9 mouse cellular contexts compared by ENCODE assay signal in genomic region chr4:43927826-43928225, GRCm38 (mm10). TPM values are rescaled to one million over a fixed set of nuclear protein-coding genes. Genes with fewer than 3 reads are reported as not detected.
DNase-seq lines count a peak whose midpoint lies in the region; ATAC-seq and TF ChIP-seq lines count a peak whose summit lies in the region.
"Had no signal": no experiment of that assay in that cellular context is flagged by ENCODE, and none has a peak within 500 bp of the region (broad histone marks: within the 10 kb centered on the region; RNA-seq: fewer than 3 reads in every experiment).

No protein-coding gene starts in this region.

- peak; percentile 51 for TF ChIP-seq CTCF in forebrain, postnatal 0 days (IDR thresholded peaks at IDR 0.05; ENCODE audit: low read depth)
- peak; percentile 74 for TF ChIP-seq CTCF in liver, embryonic 14.5 days (IDR thresholded peaks at IDR 0.05; ENCODE audit: low read depth)

- WGBS in forebrain, postnatal 0 days = 95% methylated on average over 3 of the region's 3 CpGs
- 92% methylated on average over 3 of the region's 3 CpGs for WGBS in forebrain, embryonic 15.5 days
- WGBS in liver, embryonic 14.5 days (ENCODE audit: insufficient replicate concordance) = 79% methylated on average over 3 of the region's 3 CpGs

- H3K36me3 ChIP-seq in forebrain, postnatal 0 days (ENCODE audit: insufficient read depth) = peaks cover 42% of the 10 kb centered on the region
- H3K36me3 ChIP-seq in forebrain, embryonic 15.5 days = peaks cover 42% of the 10 kb centered on the region
- no peaks in the 10 kb centered on the region for H3K36me3 ChIP-seq in liver, embryonic 14.5 days (replicated peaks; ENCODE audit: control insufficient read depth, insufficient read depth, low read depth)

- ATAC-seq in forebrain, postnatal 0 days = no peak
- ATAC-seq in forebrain, embryonic 15.5 days (replicated peaks) = no peak
- no peak for ATAC-seq in liver, embryonic 14.5 days (ENCODE audit: insufficient read depth)

- DNase-seq in forebrain, postnatal 0 days = no peak
- peak; percentile 66 for DNase-seq in testis, postnatal 10 days (ENCODE audit: low spot score)
- DNase-seq in testis, postnatal 14 days (ENCODE audit: low spot score) = no peak
- DNase-seq in liver, embryonic 14.5 days (ENCODE audit: low read depth in 3 of 3, low spot score in 3 of 3) = peak; percentile 13 to 41 (median 19)
- DNase-seq in thymus, postnatal 36 days = peak; percentile 40 to 55
- DNase-seq in Muller cell, postnatal 12 days (ENCODE audit: inconsistent ontology term) = no peak
- DNase-seq in adipocyte (ENCODE audit: low spot score) = no peak

- no peak overlapping the region for H3K9ac ChIP-seq in forebrain, postnatal 0 days
- no peak overlapping the region for H3K9ac ChIP-seq in forebrain, embryonic 15.5 days (replicated peaks)
- H3K9ac ChIP-seq in liver, embryonic 14.5 days (replicated peaks) = no peak overlapping the region

- no peaks in the 10 kb centered on the region for H3K27me3 ChIP-seq in forebrain, postnatal 0 days (ENCODE audit: insufficient read depth, low read length)
- no peaks in the 10 kb centered on the region for H3K27me3 ChIP-seq in forebrain, embryonic 15.5 days
- H3K27me3 ChIP-seq in liver, embryonic 14.5 days (ENCODE audit: control insufficient read depth, insufficient read depth, low read length) = no peaks in the 10 kb centered on the region

- no peak overlapping the region for H3K27ac ChIP-seq in forebrain, postnatal 0 days (ENCODE audit: low read depth, low read length)
- H3K27ac ChIP-seq in forebrain, embryonic 15.5 days (replicated peaks) = no peak overlapping the region
- no peak overlapping the region for H3K27ac ChIP-seq in liver, embryonic 14.5 days

- no peaks in the 10 kb centered on the region for H3K4me1 ChIP-seq in forebrain, postnatal 0 days (ENCODE audit: insufficient read depth)
- H3K4me1 ChIP-seq in forebrain, embryonic 15.5 days = no peaks in the 10 kb centered on the region
- no peaks in the 10 kb centered on the region for H3K4me1 ChIP-seq in liver, embryonic 14.5 days (replicated peaks; ENCODE audit: control insufficient read depth in 2 of 2, insufficient read depth in 2 of 2, low read length in 1 of 2)

- TF ChIP-seq EP300 in liver, embryonic 14.5 days (IDR thresholded peaks at IDR 0.05; ENCODE audit: low read depth) = no peak

- no peak overlapping the region for H3K4me3 ChIP-seq in forebrain, postnatal 0 days (ENCODE audit: low read depth, low read length)
- H3K4me3 ChIP-seq in forebrain, embryonic 15.5 days = no peak overlapping the region
- no peak overlapping the region for H3K4me3 ChIP-seq in liver, embryonic 14.5 days (ENCODE audit: insufficient read depth in 1 of 2, low read depth in 2 of 2, low read length in 2 of 2)

- H3K9me3 ChIP-seq in forebrain, postnatal 0 days (ENCODE audit: low read length) = no peaks in the 10 kb centered on the region
- no peaks in the 10 kb centered on the region for H3K9me3 ChIP-seq in forebrain, embryonic 15.5 days
- no peaks in the 10 kb centered on the region for H3K9me3 ChIP-seq in liver, embryonic 14.5 days (ENCODE audit: control insufficient read depth, low read length)

- H3K4me2 ChIP-seq in forebrain, postnatal 0 days (ENCODE audit: low read depth) = no peak overlapping the region
- H3K4me2 ChIP-seq in forebrain, embryonic 15.5 days (replicated peaks) = no peak overlapping the region
- H3K4me2 ChIP-seq in liver, embryonic 14.5 days (ENCODE audit: low read depth) = no peak overlapping the region

RNA-seq across cellular contexts. Expression of gene Glipr2, which starts 29.4 kb away (rescaled TPM):
- total RNA-seq in forebrain, postnatal 0 days (2014; rRNA removed) = 25.4 and 25.5 TPM in 2 replicates
- 22.2 and 22.6 TPM in 2 replicates for polyA plus RNA-seq in forebrain, postnatal 0 days (2015; fragmentation: Nextera tagmentation; extraction: Ambion mirVana)
- polyA plus RNA-seq in forebrain, embryonic 15.5 days (2015; fragmentation: Nextera tagmentation; extraction: Ambion mirVana) = 29.7 and 30.0 TPM in 2 replicates
- 17.1 and 19.2 TPM in 2 replicates for polyA plus RNA-seq in liver, embryonic 14.5 days (2012; rRNA removed)
- polyA plus RNA-seq in liver, embryonic 14.5 days (2014; fragmentation: Nextera tagmentation; extraction: Ambion mirVana) = 46.6 and 48.8 TPM in 2 replicates

RNA-seq across cellular contexts. Expression of gene Reck, which starts 52.5 kb away (rescaled TPM):
- total RNA-seq in forebrain, postnatal 0 days (2014; rRNA removed) = 3.5 and 6.5 TPM in 2 replicates
- polyA plus RNA-seq in forebrain, postnatal 0 days (2015; fragmentation: Nextera tagmentation; extraction: Ambion mirVana) = 2.2 and 2.8 TPM in 2 replicates
- 4.1 and 4.4 TPM in 2 replicates for polyA plus RNA-seq in forebrain, embryonic 15.5 days (2015; fragmentation: Nextera tagmentation; extraction: Ambion mirVana)
- polyA plus RNA-seq in liver, embryonic 14.5 days (2012; rRNA removed) = 1.2 and 1.7 TPM in 2 replicates
- 1.6 and 2.0 TPM in 2 replicates for polyA plus RNA-seq in liver, embryonic 14.5 days (2014; fragmentation: Nextera tagmentation; extraction: Ambion mirVana)

RNA-seq across cellular contexts. Expression of gene Ccin, which starts 55.5 kb away (rescaled TPM):
- 0.19 and 0.46 TPM in 2 replicates for total RNA-seq in forebrain, postnatal 0 days (2014; rRNA removed)
- polyA plus RNA-seq in forebrain, postnatal 0 days (2015; fragmentation: Nextera tagmentation; extraction: Ambion mirVana) = 0.08 TPM in 1 of 2 replicates, not detected in the other
- not detected in 2 replicates for polyA plus RNA-seq in forebrain, embryonic 15.5 days (2015; fragmentation: Nextera tagmentation; extraction: Ambion mirVana)
- polyA plus RNA-seq in liver, embryonic 14.5 days (2012; rRNA removed) = 0.02 TPM in 1 of 2 replicates, not detected in the other
- not detected in 2 replicates for polyA plus RNA-seq in liver, embryonic 14.5 days (2014; fragmentation: Nextera tagmentation; extraction: Ambion mirVana)
- total RNA-seq: heart, postnatal 14 days had no signal

Comparison
In these comparisons a context has a peak if more than half of its experiments do, and no peak if none do; other contexts are left out.
1. DNase-seq: peak in testis, postnatal 10 days (single experiment), liver, embryonic 14.5 days (3 of 3) and thymus, postnatal 36 days (2 of 2); none in forebrain, postnatal 0 days (single experiment), testis, postnatal 14 days (single experiment), Muller cell, postnatal 12 days (single experiment) and adipocyte (single experiment).